Mouse (Mus musculus): Measurements from ENCODE around the gene Lpp.

DNA sequence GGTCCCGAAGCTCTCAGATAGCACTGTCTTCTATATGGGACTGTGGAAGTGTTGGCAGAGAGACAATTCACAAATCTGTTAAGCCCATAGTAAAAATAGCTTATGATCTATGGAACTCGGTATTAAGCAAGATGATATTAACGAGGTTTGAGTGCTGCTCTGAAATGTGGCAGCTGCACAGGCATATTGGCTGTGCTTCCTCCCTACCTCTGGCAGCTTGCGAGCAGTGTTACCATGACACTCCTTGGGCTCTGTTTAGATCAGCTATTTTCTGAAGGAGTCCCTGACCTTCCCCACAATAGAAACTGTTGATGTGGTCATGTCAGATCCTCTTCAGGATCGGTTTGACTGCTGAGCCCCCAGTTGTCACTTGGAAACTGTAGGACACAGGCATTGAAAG, 176.4 kb downstream of the Lpp start:
- TF ChIP-seq TAL1 (conservative IDR thresholded peaks at IDR 0.05; ENCODE audit: low read depth, low read length) (no peak), CTCF (IDR thresholded peaks at IDR 0.05; ENCODE audit: low read depth, low read length) (no peak)
